Mouse (Mus musculus): ENCODE results near the gene Zfp462.

DNA sequence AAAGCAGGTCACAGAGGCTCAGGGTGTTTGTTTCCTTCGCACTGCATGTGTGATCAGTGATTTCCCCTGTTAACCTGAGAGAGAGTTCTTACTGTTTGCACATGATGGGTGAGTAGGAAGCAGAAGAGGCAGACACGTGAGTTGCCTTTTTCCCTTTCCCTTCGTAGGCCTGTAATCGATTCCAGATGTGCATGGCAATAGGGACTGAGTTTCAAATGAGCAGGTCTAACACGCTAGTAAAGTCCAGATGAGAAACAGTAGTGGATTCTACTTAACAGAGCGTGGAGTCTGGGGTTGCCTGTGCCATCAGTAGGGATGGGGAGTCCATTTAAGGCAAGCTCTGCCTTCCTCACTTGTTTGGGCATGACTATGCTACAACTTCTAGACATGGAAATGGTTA is 93.3 kb downstream of the Zfp462 start:
- TF ChIP-seq EP300 (IDR thresholded peaks at IDR 0.05; ENCODE audit: low read depth) (no peak), CTCF (IDR thresholded peaks at IDR 0.05; ENCODE audit: low read depth) (no peak)
